Mouse (Mus musculus) spleen, adult 2 months (tissue): Measurements from ENCODE around the gene Cfl2. TPM values are rescaled to one million over a fixed set of nuclear protein-coding genes. Genes with fewer than 3 reads are reported as not detected.

Source experiments
- DNase-seq, 2 experiments: peaks; one replicate each; pipeline versions ENCODE4 v3.0.0 to v3.0.0-alpha.2; 2012 to 2021; ENCODE audit warnings: low spot score in 2 of 2, low read depth in 1 of 2
- H3K27ac ChIP-seq: fragments of 200-500 bp; 2 replicates; pipeline ENCODE4 v1.5.1; 2012; ENCODE audit warnings: low read length, inconsistent platforms; ENCODE audit not compliant: insufficient read depth
- H3K27me3 ChIP-seq: fragments of 200-500 bp; 2 replicates; pipeline ENCODE4 v1.6.1; 2012; ENCODE audit warnings: mild to moderate bottlenecking, moderate library complexity, low read length, inconsistent platforms; ENCODE audit not compliant: control insufficient read depth, insufficient read depth
- H3K36me3 ChIP-seq: fragments of 200-500 bp; 2 replicates; pipeline ENCODE4 v1.6.1; 2012; ENCODE audit warnings: mild to moderate bottlenecking, low read length, inconsistent platforms; ENCODE audit not compliant: control insufficient read depth, insufficient read depth
- H3K4me1 ChIP-seq: fragments of 200-500 bp; 2 replicates; pipeline ENCODE4 v1.6.1; 2011; ENCODE audit warnings: inconsistent platforms; ENCODE audit not compliant: control insufficient read depth, insufficient read depth, insufficient read length
- H3K4me3 ChIP-seq: fragments of 200-500 bp; 2 replicates; pipeline ENCODE4 v1.5.1; 2011; ENCODE audit warnings: mild to moderate bottlenecking, inconsistent platforms; ENCODE audit not compliant: insufficient read depth, insufficient read length; ENCODE audit errors: extremely low read depth
- CTCF ChIP-seq: fragments of 200-500 bp; IDR thresholded peaks from 2 replicates; pipeline ENCODE4 v1.5.1; 2011; ENCODE audit warnings: mild to moderate bottlenecking, inconsistent platforms; ENCODE audit not compliant: insufficient read depth, insufficient read length, insufficient replicate concordance; ENCODE audit errors: extremely low read depth
- POLR2A ChIP-seq: fragments of 200-500 bp; IDR thresholded peaks from 2 replicates; pipeline ENCODE4 v1.6.1; 2011; ENCODE audit warnings: low read depth, low read length, inconsistent platforms
- WGBS: fragments of 180-500 bp; shearing (Covaris S2); methylation state at CpG from one replicate; pipeline ENCODE4 v1.1.7; 2018; 5-methylcytosine and 5-hydroxymethylcytosine counted together
- polyA plus RNA-seq: library from polyadenylated mRNA; depleted of rRNA; stranded (reverse); fragments of >200 nt; gene quantifications from 2 replicates; pipeline ENCODE4 v1.2.3, GENCODE M21; 2012; rRNA removed

The Cfl2 gene
- polyA plus RNA-seq, 1 experiment, result 3.4 TPM

DNA sequence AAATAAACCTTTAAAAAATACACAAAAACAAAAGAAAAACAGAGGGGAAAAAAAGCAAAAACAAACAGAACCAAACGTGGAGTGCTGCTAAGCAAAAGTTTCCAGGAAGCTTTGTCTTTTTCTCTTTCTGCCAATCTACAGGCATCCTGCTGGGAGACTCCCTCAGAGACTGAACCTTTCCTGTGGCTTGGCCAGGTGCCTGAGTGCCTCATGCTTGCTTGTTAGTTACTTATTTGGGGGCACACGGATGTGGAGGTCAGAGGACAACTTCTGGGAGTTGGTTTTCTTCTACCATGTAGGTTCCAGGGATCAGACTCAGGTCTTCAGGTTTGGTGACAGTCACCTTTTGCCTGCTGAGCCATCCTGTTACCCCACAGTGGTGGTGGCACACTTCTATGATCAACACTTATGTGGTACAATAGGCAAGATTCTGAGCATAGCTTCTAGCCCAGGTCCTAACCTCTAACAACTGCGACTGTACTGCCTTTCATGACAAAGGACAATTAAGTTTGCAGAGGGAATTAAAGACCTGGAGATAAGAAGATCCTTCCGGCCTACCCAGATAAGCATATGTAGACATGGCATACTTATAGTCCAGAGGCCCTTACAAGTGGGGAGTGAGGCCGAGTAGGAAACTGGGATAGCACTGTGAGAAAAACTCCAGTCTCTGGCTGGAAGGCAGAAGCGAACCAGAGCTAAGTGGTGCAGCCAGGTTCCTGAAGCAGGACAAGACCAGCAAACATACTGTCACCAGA lies 43.3 kb downstream of the Cfl2 start:
- WGBS, result 68% methylated on average over 6 of the region's 6 CpGs
- H3K4me1 ChIP-seq, result peaks cover 5% of the 10 kb centered on the region; the same call in 1 of the 2 replicates
- no peaks in the 10 kb centered on the region for H3K27me3 ChIP-seq
- no peak for DNase-seq
- no peak overlapping the region for H3K4me3 ChIP-seq
- no peaks in the 10 kb centered on the region for H3K36me3 ChIP-seq
- no peak overlapping the region for H3K27ac ChIP-seq
- TF ChIP-seq POLR2A (no peak), CTCF (no peak)

DNA sequence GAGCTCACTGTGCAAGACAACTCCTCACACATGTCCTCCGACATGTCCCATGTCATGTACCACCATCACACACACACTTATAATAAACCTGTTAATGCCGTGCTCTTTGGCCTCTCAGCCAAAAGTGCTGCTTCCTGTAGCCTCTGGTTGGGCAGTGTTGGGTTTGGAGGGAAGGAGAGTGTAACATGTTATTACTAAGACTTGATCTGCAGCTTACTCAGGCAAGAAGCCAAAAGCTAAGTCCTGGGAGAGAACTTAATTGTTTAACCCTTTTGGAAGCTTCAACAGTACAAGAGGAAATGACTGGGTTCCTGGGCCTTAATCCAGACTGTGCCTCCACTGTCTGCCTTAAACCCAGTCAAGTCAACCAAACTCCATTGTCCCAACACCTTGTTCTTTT lies 52.5 kb downstream of the Cfl2 start:
- no peaks in the 10 kb centered on the region for H3K36me3 ChIP-seq
- H3K27ac ChIP-seq, result no peak overlapping the region
- no peak for TF ChIP-seq CTCF
- no peak for TF ChIP-seq POLR2A
- DNase-seq, result no peak
- 68% methylated on average over 2 of the region's 2 CpGs for WGBS
- no peak overlapping the region for H3K4me3 ChIP-seq
- H3K4me1 ChIP-seq, result no peaks in the 10 kb centered on the region
- no peaks in the 10 kb centered on the region for H3K27me3 ChIP-seq

Other genes with a start within 250 kb of the Cfl2 start
- gene Sptssa, start 206.3 kb downstream of the Cfl2 start, polyA plus RNA-seq, result 54.3 and 56.7 TPM in 2 replicates
- 5.2 and 7.1 TPM in 2 replicates for gene Eapp, start 167.0 kb downstream of the Cfl2 start, polyA plus RNA-seq
- gene Snx6, start 67.2 kb downstream of the Cfl2 start, polyA plus RNA-seq, result 8.9 and 11.9 TPM in 2 replicates
- not detected in 2 replicates for gene Gm20403, start 123.7 kb upstream of the Cfl2 start, polyA plus RNA-seq
- gene Baz1a, start 151.5 kb upstream of the Cfl2 start, polyA plus RNA-seq, result 8.1 and 8.2 TPM in 2 replicates
- 2.2 and 3.1 TPM in 2 replicates for gene 2700097O09Rik, start 217.2 kb upstream of the Cfl2 start, polyA plus RNA-seq
- gene Srp54a, start 217.4 kb upstream of the Cfl2 start, polyA plus RNA-seq, result 10.5 and 10.6 TPM in 2 replicates